Mouse (Mus musculus) gastrocnemius, postnatal 25 days (tissue): ENCODE measurements at regions not wholly inside any gene's neighbourhood (a gene's known extent, or its start where the extent isn't known, plus 50 kb on each side); places are given as distances from the start of the nearest gene placed in this dataset.

Source experiments
- DNase-seq: peaks from one replicate; pipeline ENCODE4 v3.0.0; 2022

DNA sequence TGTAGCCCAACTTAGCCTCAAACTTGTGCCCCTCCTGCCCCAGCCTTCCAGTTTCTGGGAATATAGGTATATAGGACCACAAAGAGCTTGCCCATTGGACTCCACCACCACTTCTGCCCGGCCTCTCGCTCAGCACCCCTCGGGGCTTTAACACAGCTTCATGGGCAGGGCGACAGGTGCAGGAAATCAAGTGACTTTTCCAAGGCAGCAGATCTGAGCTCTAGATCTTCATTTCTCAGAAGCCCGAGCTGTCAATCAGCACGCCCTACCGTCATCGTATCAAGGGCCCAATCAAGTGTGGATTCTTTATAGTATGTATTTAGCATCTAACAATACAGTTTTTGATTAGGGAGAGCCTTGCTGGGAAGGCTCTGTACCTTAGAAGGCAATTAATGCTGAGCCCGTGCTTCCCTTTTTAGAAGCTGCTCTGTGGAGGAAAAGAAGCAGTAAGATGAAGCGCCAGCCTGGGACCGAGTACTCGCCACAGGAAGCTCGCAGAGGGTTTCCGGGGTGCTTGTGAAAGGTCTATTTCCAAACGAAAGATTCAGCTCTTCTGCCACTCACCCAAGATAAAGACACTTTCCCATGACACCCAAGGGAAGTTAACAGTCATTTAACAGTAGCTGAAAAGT lies 56.9 kb upstream of the E2f3 start:
- DNase-seq, result no peak

DNA sequence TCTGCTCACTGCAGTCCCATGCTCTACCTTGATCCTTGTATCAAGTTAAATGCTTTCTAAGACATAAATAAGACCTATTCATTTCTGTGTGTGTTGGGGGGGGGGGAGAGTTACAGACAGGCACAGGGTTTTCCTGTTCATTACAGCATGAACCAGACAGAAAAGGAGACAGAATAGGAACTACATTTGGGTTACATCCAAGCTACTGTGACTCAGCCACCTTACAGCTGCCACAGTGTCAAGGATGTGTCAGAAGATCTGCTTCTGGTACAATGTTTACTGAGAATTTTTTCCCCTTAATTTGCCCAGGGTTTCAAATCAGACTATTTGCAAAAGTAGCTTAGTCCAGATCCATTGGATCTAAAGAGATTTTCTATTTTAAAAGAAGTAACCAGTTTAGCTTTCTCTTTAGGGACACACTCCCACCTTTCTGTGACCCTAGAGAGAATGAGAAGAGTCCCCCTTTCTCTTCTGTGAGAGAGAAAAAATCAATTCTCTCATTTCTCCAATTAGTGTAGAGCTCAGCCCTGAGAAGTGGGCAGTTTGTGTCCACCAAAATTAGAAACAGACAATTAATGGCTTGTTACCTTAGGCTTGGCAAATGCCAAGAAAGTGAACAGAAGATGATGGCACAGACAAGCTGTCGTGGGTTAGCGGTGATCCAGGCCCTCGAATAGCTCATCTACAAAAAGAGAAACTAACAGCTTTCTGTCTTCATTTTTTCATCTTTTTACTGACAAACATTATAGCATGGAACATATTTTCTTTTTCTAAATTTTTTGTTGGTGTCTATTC lies 55.8 kb upstream of the E2f3 start:
- no peak for DNase-seq

- no peak for DNase-seq
These were observed 54.4 kb upstream of the E2f3 start for GRCm38 (mm10) chr13:30040288-30040687.

GRCm38 (mm10) chr13:30039791-30040190 lies 53.9 kb upstream of the E2f3 start:
- DNase-seq, result no peak

DNA sequence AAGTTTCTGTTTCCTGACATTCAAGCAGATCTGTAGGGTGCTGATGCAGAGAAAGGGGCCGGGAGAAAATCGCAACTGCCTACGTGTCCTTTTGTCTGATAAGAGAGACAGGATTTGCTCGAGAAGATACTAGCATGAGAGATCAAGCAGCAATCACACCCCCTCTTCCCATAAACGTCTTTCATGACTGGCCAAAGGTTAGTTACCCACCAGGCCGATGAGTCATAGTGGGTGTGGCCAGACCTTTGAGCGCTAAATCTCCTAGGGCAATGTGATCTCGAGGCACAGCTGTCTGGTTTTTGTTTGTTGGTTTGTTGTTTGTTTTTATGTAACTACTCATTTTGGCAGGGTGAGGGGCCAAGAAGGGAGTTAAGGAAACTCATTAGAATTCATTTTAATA lies 50.7 kb upstream of the E2f3 start:
- no peak for DNase-seq

DNA sequence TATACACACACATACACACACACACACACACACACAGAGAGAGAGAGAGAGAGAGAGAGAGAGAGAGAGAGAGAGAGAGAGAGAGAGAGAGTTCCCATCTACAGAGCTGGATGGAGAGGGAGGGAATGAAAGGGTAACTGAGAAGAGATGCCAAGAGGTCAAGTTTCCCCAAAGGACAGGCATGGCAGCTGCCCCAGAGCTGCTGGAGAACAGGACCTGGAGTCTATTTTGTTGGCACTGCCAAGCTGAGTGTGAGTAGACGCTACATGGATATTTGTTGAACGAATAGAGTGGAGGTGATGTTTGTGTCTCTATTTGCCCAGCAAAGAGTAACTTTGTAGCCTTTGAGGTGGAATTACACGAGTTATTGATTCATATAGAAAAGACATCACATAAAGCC lies 50.2 kb upstream of the E2f3 start:
- DNase-seq, result peak; percentile 17
